25 mouse cellular contexts compared by ENCODE assay signal in the genomic region with DNA sequence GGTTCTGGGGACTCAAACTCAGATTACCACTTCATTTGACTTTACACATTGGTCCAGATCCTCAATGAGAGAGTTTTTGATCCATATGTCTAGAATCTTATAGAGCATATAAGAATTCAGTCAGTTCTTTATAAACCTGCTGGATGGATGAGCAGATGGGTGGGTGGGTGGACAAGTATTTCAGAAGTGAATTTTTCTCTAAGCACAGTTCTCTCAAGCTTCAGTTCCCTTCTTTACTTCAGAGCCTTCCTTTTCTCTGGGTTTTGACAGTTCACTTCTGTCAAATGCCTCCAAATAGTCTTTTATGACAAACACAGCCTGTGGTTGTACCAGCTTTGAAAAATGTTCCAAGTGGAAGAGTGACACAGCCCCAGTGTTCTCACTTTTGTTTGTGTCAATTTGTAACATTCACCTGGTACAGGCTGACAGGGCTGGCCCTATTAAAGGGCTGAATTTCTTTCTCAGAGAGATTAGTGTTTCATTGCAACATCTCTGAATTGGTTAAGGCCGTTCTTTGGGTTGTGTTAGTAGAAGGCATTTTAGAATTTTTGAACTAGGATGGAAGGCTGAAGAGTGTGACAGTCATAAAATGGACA.
"Had no signal": no experiment of that assay in that cellular context is flagged by ENCODE, and none has a peak within 500 bp of the region (broad histone marks: within the 10 kb centered on the region; RNA-seq: fewer than 3 reads in every experiment).

No protein-coding gene starts in this region.

- H3K27me3 ChIP-seq: kidney, embryonic 15.5 days; limb, embryonic 13.5 days; liver, embryonic 12.5 days; liver, embryonic 15.5 days; lung, embryonic 15.5 days; megakaryocyte, embryonic 14.5 days; neural tube, embryonic 12.5 days; neural tube, embryonic 15.5 days; stomach, embryonic 15.5 days had no signal

- H3K9ac ChIP-seq: kidney, embryonic 15.5 days; limb, embryonic 13.5 days; liver, embryonic 12.5 days; liver, embryonic 15.5 days; lung, embryonic 15.5 days; neural tube, embryonic 12.5 days; neural tube, embryonic 15.5 days; stomach, embryonic 15.5 days had no signal

- H3K36me3 ChIP-seq: kidney, embryonic 15.5 days; limb, embryonic 10.5 days; limb, embryonic 13.5 days; liver, embryonic 12.5 days; liver, embryonic 15.5 days; lung, embryonic 15.5 days; midbrain, embryonic 10.5 days; neural tube, embryonic 12.5 days; neural tube, embryonic 15.5 days; stomach, embryonic 15.5 days had no signal

- H3K4me2 ChIP-seq: kidney, embryonic 15.5 days; limb, embryonic 13.5 days; liver, embryonic 12.5 days; liver, embryonic 15.5 days; lung, embryonic 15.5 days; neural tube, embryonic 12.5 days; neural tube, embryonic 15.5 days; stomach, embryonic 15.5 days had no signal

- ATAC-seq: liver, embryonic 12.5 days had no signal

- H3K4me1 ChIP-seq: kidney, embryonic 15.5 days; limb, embryonic 13.5 days; liver, embryonic 12.5 days; liver, embryonic 15.5 days; lung, embryonic 15.5 days; megakaryocyte, embryonic 14.5 days; midbrain, embryonic 10.5 days; stomach, embryonic 15.5 days had no signal

- H3K4me3 ChIP-seq: kidney, embryonic 15.5 days; limb, embryonic 10.5 days; limb, embryonic 13.5 days; liver, embryonic 12.5 days; liver, embryonic 15.5 days; lung, embryonic 15.5 days; megakaryocyte, embryonic 14.5 days; midbrain, embryonic 10.5 days; neural tube, embryonic 12.5 days; neural tube, embryonic 15.5 days; stomach, embryonic 15.5 days had no signal

- DNase-seq: kidney, adult 11 months; kidney, adult 8-10 months; kidney, postnatal 10 days; kidney, postnatal 36 days; layer of hippocampus, postnatal 36 days; liver; lung, adult 18-20 months; lung, postnatal 10 days; lung, postnatal 36 days; midbrain, embryonic 14.5 days; spleen, adult 18-20 months; thymus, adult 2 months; thymus, postnatal 14 days; thymus, postnatal 4 days had no signal

- H3K9me3 ChIP-seq: kidney, embryonic 15.5 days; limb, embryonic 10.5 days; limb, embryonic 13.5 days; liver, embryonic 12.5 days; liver, embryonic 15.5 days; lung, embryonic 15.5 days; megakaryocyte, embryonic 14.5 days; midbrain, embryonic 10.5 days; neural tube, embryonic 12.5 days; neural tube, embryonic 15.5 days; stomach, embryonic 15.5 days had no signal

- H3K27ac ChIP-seq: kidney, embryonic 15.5 days; limb, embryonic 10.5 days; limb, embryonic 13.5 days; liver, embryonic 12.5 days; liver, embryonic 15.5 days; lung, embryonic 15.5 days; midbrain, embryonic 10.5 days; neural tube, embryonic 12.5 days; neural tube, embryonic 15.5 days; stomach, embryonic 15.5 days had no signal
